Mouse (Mus musculus) urinary bladder, adult 2 months (tissue): ENCODE measurements around the gene Pcp4l1. TPM values are rescaled to one million over a fixed set of nuclear protein-coding genes. Genes with fewer than 3 reads are reported as not detected.
A peak's percentile ranks its signal among the peaks of the same experiment; 100 is the strongest.
"Not testable (repeated sequence)": the region's sequence is repeated elsewhere in the genome, so short reads cannot be mapped to it uniquely, and the experiment has no call there.

Experiments used
- DNase-seq: peaks from one replicate; pipeline ENCODE4 v3.0.0; 2022; ENCODE audit warnings: low spot score
- polyA plus RNA-seq: library from polyadenylated mRNA; depleted of rRNA; stranded (reverse); fragments of >200 nt; gene quantifications from 2 replicates; pipeline ENCODE4 v1.2.3, GENCODE M21; 2012; rRNA removed

Pcp4l1 gene
- polyA plus RNA-seq, result 317 and 416 TPM in 2 replicates

GRCm38 (mm10) chr1:171195887-171196397 lies at the start of gene Pcp4l1:
Gene Pcp4l1, minus strand, starts transcription at chr1:171196268.
- peak; percentile 37 for DNase-seq

GRCm38 (mm10) chr1:171245353-171245752 lies 49.3 kb upstream of the Pcp4l1 start:
- DNase-seq, result no peak

GRCm38 (mm10) chr1:171241952-171242351 lies 45.9 kb upstream of the Pcp4l1 start:
- DNase-seq, result not testable (repeated sequence)

- DNase-seq, result no peak
These were observed 44.8 kb upstream of the Pcp4l1 start for GRCm38 (mm10) chr1:171240911-171241310.

GRCm38 (mm10) chr1:171239992-171240744 lies 44.1 kb upstream of the Pcp4l1 start:
- no peak for DNase-seq

GRCm38 (mm10) chr1:171238463-171238862 lies 42.4 kb upstream of the Pcp4l1 start:
- no peak for DNase-seq

- DNase-seq, result no peak
These were observed 41.4 kb upstream of the Pcp4l1 start for GRCm38 (mm10) chr1:171237438-171237837.

- DNase-seq, result no peak
These were observed 39.7 kb upstream of the Pcp4l1 start for GRCm38 (mm10) chr1:171235791-171236190.

- no peak for DNase-seq
These were observed 38.5 kb upstream of the Pcp4l1 start for GRCm38 (mm10) chr1:171234538-171234937.

- DNase-seq, result no peak
These were observed 38.1 kb upstream of the Pcp4l1 start, which contains the start of gene Fcer1g for GRCm38 (mm10) chr1:171234126-171234525. Gene Fcer1g, minus strand, starts transcription at chr1:171234365.

- DNase-seq, result no peak
These were observed 37.0 kb upstream of the Pcp4l1 start for GRCm38 (mm10) chr1:171232800-171233730.

- no peak for DNase-seq
These were observed 36.3 kb upstream of the Pcp4l1 start for GRCm38 (mm10) chr1:171232348-171232747.

- no peak for DNase-seq
These were observed 35.8 kb upstream of the Pcp4l1 start for GRCm38 (mm10) chr1:171231844-171232243.

- DNase-seq, result no peak
These were observed 34.1 kb upstream of the Pcp4l1 start for GRCm38 (mm10) chr1:171230215-171230614.

- no peak for DNase-seq
These were observed 33.7 kb upstream of the Pcp4l1 start for GRCm38 (mm10) chr1:171229750-171230149.

GRCm38 (mm10) chr1:171227879-171228278 lies 31.8 kb upstream of the Pcp4l1 start:
- no peak for DNase-seq

- no peak for DNase-seq
These were observed 30.7 kb upstream of the Pcp4l1 start for GRCm38 (mm10) chr1:171226780-171227179.

GRCm38 (mm10) chr1:171224857-171225256 lies 28.8 kb upstream of the Pcp4l1 start, which contains the start of gene Apoa2:
Gene Apoa2, plus strand, starts transcription at chr1:171225054.
- DNase-seq, result no peak

- no peak for DNase-seq
These were observed 27.7 kb upstream of the Pcp4l1 start for GRCm38 (mm10) chr1:171223796-171224195.

GRCm38 (mm10) chr1:171223168-171223567 lies 27.1 kb upstream of the Pcp4l1 start:
- no peak for DNase-seq

GRCm38 (mm10) chr1:171222238-171223155 lies 26.4 kb upstream of the Pcp4l1 start, which contains the start of gene Tomm40l:
Gene Tomm40l, minus strand, starts transcription at chr1:171222514.
- peak; percentile 67 for DNase-seq
